Mouse (Mus musculus): ENCODE measurements around the gene Hormad2. TPM values are rescaled to one million over a fixed set of nuclear protein-coding genes. Genes with fewer than 3 reads are reported as not detected.

The Hormad2 gene
- total and polyA plus RNA-seq, 3 experiments: not detected

DNA sequence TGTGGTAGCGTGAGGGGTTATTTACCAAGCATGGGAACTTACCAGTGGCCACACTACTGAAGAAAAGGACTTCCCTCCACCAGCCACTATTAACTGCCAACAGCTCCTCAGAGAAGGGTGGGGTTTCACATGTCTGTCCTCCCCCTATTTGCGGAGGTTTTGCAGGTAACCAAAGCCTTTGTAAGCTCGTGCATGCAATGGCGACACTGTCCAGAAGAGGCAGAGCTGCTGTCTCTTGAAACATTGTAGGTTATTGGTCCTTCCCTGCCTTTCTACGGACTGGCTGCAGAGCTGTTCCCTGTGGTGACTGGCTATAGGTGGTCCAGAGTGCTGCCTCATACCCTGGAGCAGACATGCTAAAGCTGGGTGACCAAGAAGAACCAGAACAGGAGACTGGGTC is 28.2 kb upstream of the Hormad2 start:
- Histone ChIP-seq H3K79me2 (replicated peaks; ENCODE audit: control insufficient read depth, extremely low read depth, insufficient read depth, poor library complexity, severe bottlenecking) (no peaks in the 10 kb centered on the region), H3K9me3 (replicated peaks; ENCODE audit: low read length) (peaks cover 2% of the 10 kb centered on the region), H3K36me3 (replicated peaks in 1 of 2; ENCODE audit: control insufficient read depth in 1 of 2, insufficient read depth in 1 of 2, low read length in 1 of 2) (peaks cover 0 to 2% of the 10 kb centered on the region in 2 experiments), H3K4me2 (ENCODE audit: insufficient read depth, low read depth, poor library complexity, severe bottlenecking) (no peak overlapping the region), H3K27me3 (replicated peaks) (no peaks in the 10 kb centered on the region), H3K9ac (ENCODE audit: insufficient read depth, low read depth) (no peak overlapping the region), H3K4me3 (replicated peaks in 1 of 3; ENCODE audit: low read depth in 2 of 3, low read length in 2 of 3, poor library complexity in 1 of 3) (no peak overlapping the region), H3K27ac (ENCODE audit: insufficient read depth, low read depth) (no peak overlapping the region), H3K4me1 (ENCODE audit: control insufficient read depth in 1 of 2, insufficient read depth in 2 of 2) (peaks cover 0 to 12% of the 10 kb centered on the region in 2 experiments; a peak in 2 of 4 replicates)
- no peak for DNase-seq (ENCODE audit: extremely low read depth)
- TF ChIP-seq SMC3 (IDR thresholded peaks at IDR 0.05; ENCODE audit: low read depth, low read length) (no peak), TCF12 (IDR thresholded peaks at IDR 0.05; ENCODE audit: low read depth, low read length) (no peak), CHD1 (IDR thresholded peaks at IDR 0.05; ENCODE audit: low read depth, low read length) (no peak), ZNF384 (IDR thresholded peaks at IDR 0.05; ENCODE audit: low read depth, low read length) (no peak)
- dilution Hi-C loops (cut with MboI; ENCODE audit: extremely low pct_ligation_motif_present, extremely low pct_unique_long_range_greater_than_20kb, low sequenced_read_pairs) (no loop called here), in situ Hi-C loops (cut with MboI; ENCODE audit: low pct_ligation_motif_present, low pct_unique_long_range_greater_than_20kb, low sequenced_read_pairs) (no loop called here)

DNA sequence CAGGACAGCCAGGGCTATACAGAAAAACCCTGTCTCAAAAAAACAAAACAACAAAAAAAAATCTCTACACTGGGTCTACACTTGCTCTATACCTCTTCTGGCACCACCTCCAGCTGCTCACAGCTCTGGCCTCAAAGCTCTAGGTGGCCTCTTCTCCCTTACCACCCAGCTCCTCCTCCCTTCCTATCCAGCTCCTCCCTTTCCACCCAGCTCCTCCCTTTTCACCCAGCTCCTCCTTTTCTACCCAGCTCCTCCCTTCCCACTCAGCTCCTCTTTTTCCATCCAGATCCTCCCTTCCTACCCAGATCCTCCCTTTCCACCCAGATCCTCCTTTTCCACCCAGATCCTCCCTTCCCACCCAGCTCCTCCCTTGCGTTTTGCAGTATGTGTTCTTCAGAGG is 26.5 kb upstream of the Hormad2 start:
- DNase-seq (ENCODE audit: extremely low read depth): no peak

DNA sequence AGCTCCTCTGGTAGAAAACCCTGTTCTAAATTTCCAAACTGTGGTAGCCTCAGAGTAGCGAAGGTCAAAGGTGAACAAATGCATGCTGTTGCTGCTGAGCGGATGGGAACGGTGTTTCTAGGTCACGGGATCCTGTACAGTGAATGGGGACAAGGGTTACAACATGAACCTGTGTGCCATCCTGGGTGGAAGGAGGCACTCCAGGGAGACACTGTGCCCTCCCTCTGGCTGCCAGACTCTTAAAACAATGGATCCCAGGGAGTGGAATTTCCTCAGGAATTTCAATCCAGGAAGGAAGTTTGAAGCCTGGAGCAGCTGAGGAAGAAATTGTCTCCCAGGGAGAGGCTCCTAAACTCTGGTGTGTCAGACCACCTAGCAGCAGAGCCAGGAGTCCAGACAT is 25.3 kb upstream of the Hormad2 start:
- dilution Hi-C loops (cut with MboI; ENCODE audit: extremely low pct_ligation_motif_present, extremely low pct_unique_long_range_greater_than_20kb, low sequenced_read_pairs): no loop called here
- DNase-seq (ENCODE audit: extremely low read depth): no peak
- TF ChIP-seq ZNF384 (IDR thresholded peaks at IDR 0.05; ENCODE audit: low read depth, low read length) (no peak), USF1 (IDR thresholded peaks at IDR 0.05; ENCODE audit: low read depth, low read length) (no peak), ZKSCAN1 (IDR thresholded peaks at IDR 0.05; ENCODE audit: borderline replicate concordance, low read depth, low read length) (no peak), NELFE (IDR thresholded peaks at IDR 0.05; ENCODE audit: low read depth, low read length) (no peak), GABPA (IDR thresholded peaks at IDR 0.05; ENCODE audit: insufficient replicate concordance, low read depth, low read length) (no peak), SIN3A (IDR thresholded peaks at IDR 0.05; ENCODE audit: low read length) (no peak), MAZ (IDR thresholded peaks at IDR 0.05; ENCODE audit: low read depth, low read length) (no peak), HCFC1 (IDR thresholded peaks at IDR 0.05; ENCODE audit: low read depth, low read length) (no peak), EP300 (IDR thresholded peaks at IDR 0.05; ENCODE audit: low read length) (no peak), UBTF (IDR thresholded peaks at IDR 0.05; ENCODE audit: low read depth, low read length) (no peak), CHD1 (IDR thresholded peaks at IDR 0.05; ENCODE audit: low read depth, low read length) (no peak), RCOR1 (conservative IDR thresholded peaks at IDR 0.05; ENCODE audit: low read depth, low read length) (no peak), MEF2A (IDR thresholded peaks at IDR 0.05; ENCODE audit: borderline replicate concordance, low read depth, low read length) (no peak), MAFK (IDR thresholded peaks at IDR 0.05; ENCODE audit: insufficient replicate concordance, low read length) (no peak), JUND (conservative IDR thresholded peaks at IDR 0.05; ENCODE audit: low read depth, low read length) (no peak), NRF1 (IDR thresholded peaks at IDR 0.05; ENCODE audit: low read depth, low read length) (no peak), MYC (IDR thresholded peaks at IDR 0.05; ENCODE audit: low read depth, low read length) (no peak), ELF1 (IDR thresholded peaks at IDR 0.05; ENCODE audit: low read depth, low read length) (no peak)

More for the DNA sequence above, 26.5 kb upstream of the Hormad2 start:
- H3K4me1 ChIP-seq (ENCODE audit: control insufficient read depth in 1 of 2, insufficient read depth in 2 of 2): peaks cover 6 to 26% of the 10 kb centered on the region in 2 experiments
- H3K36me3 ChIP-seq (replicated peaks in 1 of 2; ENCODE audit: control insufficient read depth in 1 of 2, insufficient read depth in 1 of 2, low read length in 1 of 2): peaks cover 0 to 2% of the 10 kb centered on the region in 2 experiments
- H3K27ac ChIP-seq (ENCODE audit: insufficient read depth, low read depth): no peak overlapping the region
- TF ChIP-seq USF1 (IDR thresholded peaks at IDR 0.05; ENCODE audit: low read depth, low read length): no peak
- no peak for TF ChIP-seq MEF2A (IDR thresholded peaks at IDR 0.05; ENCODE audit: borderline replicate concordance, low read depth, low read length)
- TF ChIP-seq SMC3 (IDR thresholded peaks at IDR 0.05; ENCODE audit: low read depth, low read length): no peak
- TF ChIP-seq MXI1 (IDR thresholded peaks at IDR 0.05; ENCODE audit: low read depth, low read length): no peak
- no peak for TF ChIP-seq HCFC1 (IDR thresholded peaks at IDR 0.05; ENCODE audit: low read depth, low read length)
- TF ChIP-seq ETS1 (conservative IDR thresholded peaks at IDR 0.05; ENCODE audit: low read depth, low read length): no peak
- TF ChIP-seq RAD21 (IDR thresholded peaks at IDR 0.05; ENCODE audit: low read depth, low read length): no peak
- no peak for TF ChIP-seq USF2 (conservative IDR thresholded peaks at IDR 0.05; ENCODE audit: low read depth, low read length)
- TF ChIP-seq ZKSCAN1 (IDR thresholded peaks at IDR 0.05; ENCODE audit: borderline replicate concordance, low read depth, low read length): no peak
- TF ChIP-seq CHD2 (IDR thresholded peaks at IDR 0.05; ENCODE audit: low read length): no peak
- no peak for TF ChIP-seq POLR2AphosphoS2 (IDR thresholded peaks at IDR 0.05; ENCODE audit: low read depth, low read length)
- no peak for TF ChIP-seq E2F4 (IDR thresholded peaks at IDR 0.05; ENCODE audit: insufficient replicate concordance, low read depth, low read length)
- no peak for TF ChIP-seq POLR2A (IDR thresholded peaks at IDR 0.05; ENCODE audit: low read depth, low read length)
- TF ChIP-seq TBP (conservative IDR thresholded peaks at IDR 0.05; ENCODE audit: low read depth, low read length): no peak
- TF ChIP-seq SIN3A (IDR thresholded peaks at IDR 0.05; ENCODE audit: low read length): no peak
- no peak for TF ChIP-seq CTCF (conservative IDR thresholded peaks at IDR 0.05 in 1 of 2, IDR thresholded peaks at IDR 0.05 in 1 of 2; ENCODE audit: low read depth in 2 of 2, low read length in 2 of 2)
- no peak for TF ChIP-seq KAT2A (IDR thresholded peaks at IDR 0.05; ENCODE audit: insufficient replicate concordance, low read length)
- in situ Hi-C loops (cut with MboI; ENCODE audit: low pct_ligation_motif_present, low pct_unique_long_range_greater_than_20kb, low sequenced_read_pairs) (no loop called here), dilution Hi-C loops (cut with MboI; ENCODE audit: extremely low pct_ligation_motif_present, extremely low pct_unique_long_range_greater_than_20kb, low sequenced_read_pairs) (no loop called here)
- H3K4me3 ChIP-seq (replicated peaks in 1 of 3; ENCODE audit: low read depth in 2 of 3, low read length in 2 of 3, poor library complexity in 1 of 3): no peak overlapping the region
- no peak overlapping the region for H3K4me2 ChIP-seq (ENCODE audit: insufficient read depth, low read depth, poor library complexity, severe bottlenecking)
- no peaks in the 10 kb centered on the region for H3K79me2 ChIP-seq (replicated peaks; ENCODE audit: control insufficient read depth, extremely low read depth, insufficient read depth, poor library complexity, severe bottlenecking)
- H3K9me3 ChIP-seq (replicated peaks; ENCODE audit: low read length): peaks cover 2% of the 10 kb centered on the region
- no peak overlapping the region for H3K9ac ChIP-seq (ENCODE audit: insufficient read depth, low read depth)
- H3K27me3 ChIP-seq (replicated peaks): no peaks in the 10 kb centered on the region

More for the DNA sequence above, 25.3 kb upstream of the Hormad2 start:
- peaks cover 2% of the 10 kb centered on the region for H3K9me3 ChIP-seq (replicated peaks; ENCODE audit: low read length)
- no peaks in the 10 kb centered on the region for H3K79me2 ChIP-seq (replicated peaks; ENCODE audit: control insufficient read depth, extremely low read depth, insufficient read depth, poor library complexity, severe bottlenecking)
- H3K4me3 ChIP-seq (replicated peaks in 1 of 3; ENCODE audit: low read depth in 2 of 3, low read length in 2 of 3, poor library complexity in 1 of 3): no peak overlapping the region
- no peak overlapping the region for H3K9ac ChIP-seq (ENCODE audit: insufficient read depth, low read depth)
- in situ Hi-C loops (cut with MboI; ENCODE audit: low pct_ligation_motif_present, low pct_unique_long_range_greater_than_20kb, low sequenced_read_pairs): no loop called here
- H3K27me3 ChIP-seq (replicated peaks): no peaks in the 10 kb centered on the region
- peaks cover 7 to 34% of the 10 kb centered on the region in 2 experiments for H3K4me1 ChIP-seq (ENCODE audit: control insufficient read depth in 1 of 2, insufficient read depth in 2 of 2)
- H3K27ac ChIP-seq (ENCODE audit: insufficient read depth, low read depth): no peak overlapping the region
- peaks cover 0 to 2% of the 10 kb centered on the region in 2 experiments for H3K36me3 ChIP-seq (replicated peaks in 1 of 2; ENCODE audit: control insufficient read depth in 1 of 2, insufficient read depth in 1 of 2, low read length in 1 of 2)
- H3K4me2 ChIP-seq (ENCODE audit: insufficient read depth, low read depth, poor library complexity, severe bottlenecking): no peak overlapping the region

Measured in CH12.LX (cell line).